ENCODE assay signal across 17 mouse cellular contexts in genomic region chr15:69922176-69922575, GRCm38 (mm10).
A peak's percentile ranks its signal among the peaks of the same experiment; 100 is the strongest.
DNase-seq lines count a peak whose midpoint lies in the region; ATAC-seq lines count a peak whose summit lies in the region.
"Had no signal": no experiment of that assay in that cellular context is flagged by ENCODE, and none has a peak within 500 bp of the region (broad histone marks: within the 10 kb centered on the region; RNA-seq: fewer than 3 reads in every experiment).

No protein-coding gene starts in this region.

- H3K36me3 ChIP-seq in embryonic facial prominence, embryonic 11.5 days (replicated peaks; ENCODE audit: control insufficient read depth, insufficient read depth, low read depth, low read length) = no peaks in the 10 kb centered on the region
- H3K36me3 ChIP-seq in embryonic facial prominence, embryonic 10.5 days (replicated peaks) = no peaks in the 10 kb centered on the region
- no peaks in the 10 kb centered on the region for H3K36me3 ChIP-seq in neural tube, embryonic 14.5 days (ENCODE audit: control insufficient read depth, insufficient read depth, low read length)
- H3K36me3 ChIP-seq: heart, embryonic 10.5 days; hindbrain, embryonic 15.5 days; lung, embryonic 15.5 days; neural tube, embryonic 15.5 days had no signal

- H3K9ac ChIP-seq in embryonic facial prominence, embryonic 11.5 days (replicated peaks; ENCODE audit: low read length) = no peak overlapping the region
- H3K9ac ChIP-seq in neural tube, embryonic 14.5 days (replicated peaks; ENCODE audit: low read depth, low read length) = no peak overlapping the region
- H3K9ac ChIP-seq: hindbrain, embryonic 15.5 days; lung, embryonic 15.5 days; neural tube, embryonic 15.5 days had no signal

- WGBS in embryonic facial prominence, embryonic 11.5 days = 92% methylated on average over 3 of the region's 3 CpGs
- 78% methylated on average over 3 of the region's 3 CpGs for WGBS in embryonic facial prominence, embryonic 10.5 days
- 81% methylated on average over 3 of the region's 3 CpGs for WGBS in neural tube, embryonic 14.5 days

- no peaks in the 10 kb centered on the region for H3K4me1 ChIP-seq in embryonic facial prominence, embryonic 11.5 days (ENCODE audit: control insufficient read depth, insufficient read depth, low read length)
- H3K4me1 ChIP-seq in embryonic facial prominence, embryonic 10.5 days = no peaks in the 10 kb centered on the region
- no peaks in the 10 kb centered on the region for H3K4me1 ChIP-seq in neural tube, embryonic 14.5 days (ENCODE audit: control insufficient read depth, insufficient read depth, low read length)
- H3K4me1 ChIP-seq: heart, embryonic 10.5 days; hindbrain, embryonic 15.5 days; lung, embryonic 15.5 days; neural tube, embryonic 15.5 days had no signal

- no peak for ATAC-seq in embryonic facial prominence, embryonic 11.5 days (replicated peaks; ENCODE audit: insufficient number of reproducible peaks, low FRiP score, low TSS enrichment, low read depth)
- peak; percentile 51; the same call in 1 of the 2 replicates for ATAC-seq in neural tube, embryonic 14.5 days (ENCODE audit: low read depth)

- DNase-seq in embryonic facial prominence, embryonic 11.5 days (ENCODE audit: low spot score) = peak; percentile 6
- no peak for DNase-seq in embryonic facial prominence, embryonic 10.5 days (ENCODE audit: low spot score)
- peak; percentile 6 for DNase-seq in layer of hippocampus, adult 11-12 months (ENCODE audit: low spot score)
- no peak for DNase-seq in layer of hippocampus, postnatal 36 days
- no peak for DNase-seq in neural tube, embryonic 10.5 days (ENCODE audit: extremely low spot score, low spot score)
- DNase-seq in retina, postnatal 1 day = peak; percentile 8
- DNase-seq in gastrocnemius, adult 18-20 months (ENCODE audit: low spot score) = no peak
- DNase-seq: cerebellum, adult 18-20 months; heart, postnatal 14 days; kidney, adult 2 months; kidney, postnatal 4 days; thymus, adult 2 months had no signal

- H3K27ac ChIP-seq in embryonic facial prominence, embryonic 11.5 days (replicated peaks; ENCODE audit: low read depth, low read length) = no peak overlapping the region
- no peak overlapping the region for H3K27ac ChIP-seq in embryonic facial prominence, embryonic 10.5 days (replicated peaks)
- no peak overlapping the region for H3K27ac ChIP-seq in neural tube, embryonic 14.5 days (ENCODE audit: low read depth, low read length)
- H3K27ac ChIP-seq: heart, embryonic 10.5 days; hindbrain, embryonic 15.5 days; lung, embryonic 15.5 days; neural tube, embryonic 15.5 days had no signal

- H3K9me3 ChIP-seq in embryonic facial prominence, embryonic 11.5 days (replicated peaks; ENCODE audit: control insufficient read depth, low read length) = no peaks in the 10 kb centered on the region
- no peaks in the 10 kb centered on the region for H3K9me3 ChIP-seq in embryonic facial prominence, embryonic 10.5 days
- H3K9me3 ChIP-seq in neural tube, embryonic 14.5 days (ENCODE audit: control insufficient read depth, low read length) = no peaks in the 10 kb centered on the region
- H3K9me3 ChIP-seq: heart, embryonic 10.5 days; hindbrain, embryonic 15.5 days; lung, embryonic 15.5 days; neural tube, embryonic 15.5 days had no signal

- H3K27me3 ChIP-seq in embryonic facial prominence, embryonic 11.5 days (ENCODE audit: control insufficient read depth, insufficient read depth, low read length) = no peaks in the 10 kb centered on the region
- H3K27me3 ChIP-seq in embryonic facial prominence, embryonic 10.5 days (replicated peaks; ENCODE audit: low read depth, poor library complexity, severe bottlenecking) = no peaks in the 10 kb centered on the region
- H3K27me3 ChIP-seq in neural tube, embryonic 14.5 days (ENCODE audit: control insufficient read depth, insufficient read depth, low read length) = no peaks in the 10 kb centered on the region
- H3K27me3 ChIP-seq: hindbrain, embryonic 15.5 days; lung, embryonic 15.5 days; neural tube, embryonic 15.5 days had no signal

- H3K4me3 ChIP-seq in embryonic facial prominence, embryonic 11.5 days (ENCODE audit: low read depth, low read length) = no peak overlapping the region
- H3K4me3 ChIP-seq in embryonic facial prominence, embryonic 10.5 days = no peak overlapping the region
- H3K4me3 ChIP-seq in neural tube, embryonic 14.5 days (ENCODE audit: low read depth, low read length) = no peak overlapping the region
- H3K4me3 ChIP-seq: heart, embryonic 10.5 days; hindbrain, embryonic 15.5 days; lung, embryonic 15.5 days; neural tube, embryonic 15.5 days had no signal

- no peak overlapping the region for H3K4me2 ChIP-seq in embryonic facial prominence, embryonic 11.5 days (ENCODE audit: low read depth, low read length)
- no peak overlapping the region for H3K4me2 ChIP-seq in neural tube, embryonic 14.5 days (ENCODE audit: low read depth, low read length)
- H3K4me2 ChIP-seq: hindbrain, embryonic 15.5 days; lung, embryonic 15.5 days; neural tube, embryonic 15.5 days had no signal

Comparison
In these comparisons a context has a peak if more than half of its experiments do, and no peak if none do; other contexts are left out.
1. DNase-seq: peak in embryonic facial prominence, embryonic 11.5 days (single experiment), layer of hippocampus, adult 11-12 months (single experiment) and retina, postnatal 1 day (single experiment); none in embryonic facial prominence, embryonic 10.5 days (single experiment), layer of hippocampus, postnatal 36 days (0 of 2), neural tube, embryonic 10.5 days (single experiment) and gastrocnemius, adult 18-20 months (single experiment).